Mouse (Mus musculus) adrenal gland, adult 8-10 months (tissue): Measurements from ENCODE around the gene Palld. TPM values are rescaled to one million over a fixed set of nuclear protein-coding genes. Genes with fewer than 3 reads are reported as not detected.
A peak's percentile ranks its signal among the peaks of the same experiment; 100 is the strongest.

Experiments
- DNase-seq: peaks from one replicate; pipeline ENCODE4 v3.0.0; 2022
- total RNA-seq, 4 experiments: library from RNA; stranded (reverse); gene quantifications; 2 replicates each; pipeline ENCODE4 v1.2.4; 2022

Gene Palld
- total RNA-seq, 4 experiments from 2014 or later, result 30.3 to 61.7 (median 47.0) TPM

GRCm38 (mm10) chr8:61722226-61722625, 180.3 kb downstream of the Palld start:
- DNase-seq, result no peak

GRCm38 (mm10) chr8:61715351-61716125, 187.0 kb downstream of the Palld start:
- DNase-seq, result no peak

- DNase-seq, result no peak
Measured at GRCm38 (mm10) chr8:61714293-61714831, 188.1 kb downstream of the Palld start.

GRCm38 (mm10) chr8:61713195-61713990, 189.1 kb downstream of the Palld start:
- no peak for DNase-seq

- DNase-seq, result no peak
Measured at GRCm38 (mm10) chr8:61712426-61712825, 190.1 kb downstream of the Palld start.

GRCm38 (mm10) chr8:61708586-61709305, 193.7 kb downstream of the Palld start:
- no peak for DNase-seq

- no peak for DNase-seq
Measured at GRCm38 (mm10) chr8:61705491-61705890, 197.0 kb downstream of the Palld start.

GRCm38 (mm10) chr8:61702122-61702521, 200.4 kb downstream of the Palld start:
- no peak for DNase-seq

GRCm38 (mm10) chr8:61700932-61701681, 201.4 kb downstream of the Palld start:
- no peak for DNase-seq

- DNase-seq, result no peak
Measured at GRCm38 (mm10) chr8:61700298-61700697, 202.2 kb downstream of the Palld start.

- no peak for DNase-seq
Measured at GRCm38 (mm10) chr8:61698959-61699358, 203.5 kb downstream of the Palld start.

GRCm38 (mm10) chr8:61697728-61698385, 204.6 kb downstream of the Palld start:
- DNase-seq, result no peak

- DNase-seq, result no peak
Measured at GRCm38 (mm10) chr8:61696846-61697455, 205.5 kb downstream of the Palld start.

- DNase-seq, result no peak
Measured at GRCm38 (mm10) chr8:61695416-61695815, 207.1 kb downstream of the Palld start.

GRCm38 (mm10) chr8:61692866-61693265, 209.6 kb downstream of the Palld start:
- DNase-seq, result no peak

- no peak for DNase-seq
Measured at GRCm38 (mm10) chr8:61692129-61692528, 210.4 kb downstream of the Palld start.

GRCm38 (mm10) chr8:61691391-61691790, 211.1 kb downstream of the Palld start:
- DNase-seq, result no peak

- no peak for DNase-seq
Measured at GRCm38 (mm10) chr8:61687071-61687470, 215.4 kb downstream of the Palld start.

- peak; percentile 13 for DNase-seq
Measured at GRCm38 (mm10) chr8:61686340-61686739, 216.2 kb downstream of the Palld start.

- DNase-seq, result no peak
Measured at GRCm38 (mm10) chr8:61685280-61685679, 217.2 kb downstream of the Palld start.
